Mouse (Mus musculus): ENCODE measurements around the gene Lrrc73. TPM values are rescaled to one million over a fixed set of nuclear protein-coding genes. Genes with fewer than 3 reads are reported as not detected.

Lrrc73 gene
- total RNA-seq (2014; rRNA removed) (51.5 and 56.6 TPM in 2 replicates), polyA plus RNA-seq (2015; fragmentation: Nextera tagmentation; extraction: Ambion mirVana) (36.1 and 37.2 TPM in 2 replicates)

DNA sequence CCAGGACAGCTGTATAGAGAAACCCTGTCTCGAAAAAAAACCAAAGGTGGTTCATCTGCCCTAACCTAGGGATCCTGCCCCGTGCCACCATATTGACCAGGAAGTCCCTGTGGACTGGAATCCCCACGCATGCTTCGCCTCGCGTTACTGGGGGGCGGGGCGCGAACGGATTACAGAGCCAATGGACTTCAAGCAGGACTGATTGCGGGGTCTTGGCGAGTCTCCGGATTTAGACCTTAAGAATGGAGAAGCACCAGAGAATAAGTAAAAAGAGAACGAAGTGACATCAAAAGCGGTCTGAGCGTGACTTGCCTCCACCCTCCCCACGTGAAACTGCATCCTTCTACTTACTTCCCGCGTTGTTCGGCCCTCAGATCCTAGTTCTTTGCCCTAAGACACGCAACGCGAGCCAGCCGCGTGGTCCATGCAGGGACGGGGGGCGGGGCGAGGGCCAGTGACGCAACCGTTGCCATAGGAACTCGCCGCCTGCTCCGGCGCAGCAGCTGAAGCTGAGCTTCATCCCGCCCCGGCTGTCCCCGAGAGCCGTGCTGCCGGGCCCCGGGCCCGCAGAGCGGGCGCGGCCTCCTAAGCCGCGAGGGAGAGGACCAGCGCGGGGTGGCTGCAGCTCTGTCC, at the start of gene Lrrc73:
Gene Lrrc73 (plus strand): TSS at position 80 of the 633 bp plus-strand sequence.
- Histone ChIP-seq H3K36me3 (ENCODE audit: insufficient read depth) (peaks cover 33% of the 10 kb centered on the region), H3K9me3 (ENCODE audit: low read length) (no peaks in the 10 kb centered on the region), H3K9ac (peak within 1 kb of the TSS; percentile 89), H3K27me3 (ENCODE audit: insufficient read depth, low read length) (no peaks in the 10 kb centered on the region), H3K4me2 (ENCODE audit: low read depth) (peak within 1 kb of the TSS; percentile 89), H3K4me1 (ENCODE audit: insufficient read depth) (peaks cover 21% of the 10 kb centered on the region), H3K27ac (ENCODE audit: low read depth, low read length) (peak within 1 kb of the TSS; percentile 86), H3K4me3 (ENCODE audit: low read depth, low read length) (peak within 1 kb of the TSS; percentile 74)
- ATAC-seq, result peak; percentile 93
- DNase-seq, result peak; percentile 94
- 1% methylated on average over 43 of the region's 48 CpGs for WGBS
- no peak for TF ChIP-seq CTCF (IDR thresholded peaks at IDR 0.05; ENCODE audit: low read depth)

GRCm38 (mm10) chr17:46206676-46207075, 46.7 kb upstream of the Lrrc73 start:
- DNase-seq (no peak), ATAC-seq (no peak)
- Histone ChIP-seq H3K9me3 (ENCODE audit: low read length) (no peaks in the 10 kb centered on the region), H3K4me3 (ENCODE audit: low read depth, low read length) (no peak overlapping the region), H3K9ac (no peak overlapping the region), H3K27ac (ENCODE audit: low read depth, low read length) (no peak overlapping the region), H3K4me1 (ENCODE audit: insufficient read depth) (peaks cover 12% of the 10 kb centered on the region), H3K27me3 (ENCODE audit: insufficient read depth, low read length) (no peaks in the 10 kb centered on the region), H3K4me2 (ENCODE audit: low read depth) (no peak overlapping the region), H3K36me3 (ENCODE audit: insufficient read depth) (peaks cover 49% of the 10 kb centered on the region)
- TF ChIP-seq CTCF (IDR thresholded peaks at IDR 0.05; ENCODE audit: low read depth), result no peak

DNA sequence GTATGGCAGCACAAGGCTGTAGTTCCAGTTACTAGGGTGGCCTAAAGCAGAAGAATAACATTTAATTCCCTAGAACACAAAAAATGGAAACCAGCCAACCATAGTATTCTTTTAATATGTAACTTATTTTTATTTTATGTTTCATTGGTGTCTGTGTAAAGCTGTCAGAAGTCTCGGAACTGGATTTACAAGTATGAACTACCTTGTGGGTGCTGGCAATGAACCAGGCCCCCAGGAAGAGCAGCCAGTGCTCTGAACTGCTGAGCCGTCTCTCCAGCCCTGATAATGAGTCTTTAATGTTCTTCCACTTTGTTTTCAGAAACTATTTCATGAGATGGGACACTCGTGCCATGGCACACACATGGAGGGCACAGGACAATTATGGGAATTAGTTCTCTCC, 42.8 kb upstream of the Lrrc73 start:
- Histone ChIP-seq H3K27me3 (ENCODE audit: insufficient read depth, low read length) (no peaks in the 10 kb centered on the region), H3K27ac (ENCODE audit: low read depth, low read length) (no peak overlapping the region), H3K4me2 (ENCODE audit: low read depth) (no peak overlapping the region), H3K4me1 (ENCODE audit: insufficient read depth) (no peaks in the 10 kb centered on the region), H3K9me3 (ENCODE audit: low read length) (no peaks in the 10 kb centered on the region), H3K36me3 (ENCODE audit: insufficient read depth) (peaks cover 85% of the 10 kb centered on the region), H3K4me3 (ENCODE audit: low read depth, low read length) (no peak overlapping the region), H3K9ac (no peak overlapping the region)
- DNase-seq (no peak), ATAC-seq (no peak)
- no peak for TF ChIP-seq CTCF (IDR thresholded peaks at IDR 0.05; ENCODE audit: low read depth)
- WGBS, result 86% methylated on average over 3 of the region's 3 CpGs

DNA sequence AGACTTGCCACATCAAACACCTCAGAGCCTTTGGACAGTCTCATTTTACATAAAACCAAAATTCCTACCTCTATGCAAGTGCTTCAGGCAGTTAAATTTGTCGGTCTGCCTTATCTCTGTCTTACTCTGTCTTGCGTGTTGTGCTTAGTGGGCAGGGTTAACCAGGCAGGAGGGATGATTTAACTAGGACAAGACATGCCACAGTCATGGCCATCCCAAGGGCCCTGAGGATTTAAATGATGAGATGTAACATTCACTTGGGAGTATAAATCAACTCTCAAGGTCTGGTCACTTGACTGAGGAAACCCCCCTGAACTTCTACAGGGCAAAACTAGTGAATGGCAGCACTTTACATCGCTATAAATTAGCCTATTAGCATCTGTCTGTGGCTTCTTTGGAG, 31.7 kb upstream of the Lrrc73 start:
- DNase-seq (no peak), ATAC-seq (no peak)
- Histone ChIP-seq H3K4me2 (ENCODE audit: low read depth) (no peak overlapping the region), H3K27me3 (ENCODE audit: insufficient read depth, low read length) (no peaks in the 10 kb centered on the region), H3K4me3 (ENCODE audit: low read depth, low read length) (no peak overlapping the region), H3K27ac (ENCODE audit: low read depth, low read length) (no peak overlapping the region), H3K4me1 (ENCODE audit: insufficient read depth) (no peaks in the 10 kb centered on the region), H3K36me3 (ENCODE audit: insufficient read depth) (peaks cover 86% of the 10 kb centered on the region), H3K9ac (no peak overlapping the region), H3K9me3 (ENCODE audit: low read length) (no peaks in the 10 kb centered on the region)
- 94% methylated on average over 3 of the region's 3 CpGs for WGBS
- TF ChIP-seq CTCF (IDR thresholded peaks at IDR 0.05; ENCODE audit: low read depth), result no peak

GRCm38 (mm10) chr17:46227576-46227975, 25.8 kb upstream of the Lrrc73 start:
- DNase-seq (no peak), ATAC-seq (no peak)
- peaks cover 84% of the 10 kb centered on the region for H3K36me3 ChIP-seq (ENCODE audit: insufficient read depth)
- WGBS, result 87% methylated on average over 7 of the region's 7 CpGs
- no peaks in the 10 kb centered on the region for H3K4me1 ChIP-seq (ENCODE audit: insufficient read depth)
- H3K27ac ChIP-seq (ENCODE audit: low read depth, low read length), result no peak overlapping the region
- no peak overlapping the region for H3K9ac ChIP-seq
- no peak for TF ChIP-seq CTCF (IDR thresholded peaks at IDR 0.05; ENCODE audit: low read depth)
- H3K4me2 ChIP-seq (ENCODE audit: low read depth), result no peak overlapping the region
- no peak overlapping the region for H3K4me3 ChIP-seq (ENCODE audit: low read depth, low read length)
- H3K9me3 ChIP-seq (ENCODE audit: low read length), result no peaks in the 10 kb centered on the region
- no peaks in the 10 kb centered on the region for H3K27me3 ChIP-seq (ENCODE audit: insufficient read depth, low read length)

DNA sequence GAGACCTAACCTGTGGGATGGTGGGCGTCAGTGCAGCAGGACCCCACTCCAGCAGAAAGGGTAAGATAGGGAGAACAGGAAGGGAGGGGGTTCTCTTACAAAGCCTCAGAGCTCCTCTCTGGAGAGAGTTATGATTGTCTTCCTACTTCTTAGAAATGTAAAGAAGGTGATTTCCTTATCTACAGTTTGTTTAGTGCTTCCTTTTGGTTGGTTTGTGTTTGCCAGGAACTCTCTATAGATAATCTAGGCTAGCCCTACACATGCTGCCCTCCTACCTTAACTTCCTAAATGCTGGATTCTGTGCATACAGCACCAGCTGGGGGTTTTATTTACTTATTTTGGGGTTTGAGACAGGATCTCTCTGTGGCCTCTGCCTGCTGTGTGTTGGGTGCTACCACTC, 17.3 kb upstream of the Lrrc73 start:
- H3K27me3 ChIP-seq (ENCODE audit: insufficient read depth, low read length), result no peaks in the 10 kb centered on the region
- no peak overlapping the region for H3K27ac ChIP-seq (ENCODE audit: low read depth, low read length)
- no peak overlapping the region for H3K9ac ChIP-seq
- TF ChIP-seq CTCF (IDR thresholded peaks at IDR 0.05; ENCODE audit: low read depth), result no peak
- DNase-seq (no peak), ATAC-seq (no peak)
- no peak overlapping the region for H3K4me2 ChIP-seq (ENCODE audit: low read depth)
- H3K4me3 ChIP-seq (ENCODE audit: low read depth, low read length), result no peak overlapping the region
- no peaks in the 10 kb centered on the region for H3K9me3 ChIP-seq (ENCODE audit: low read length)
- H3K4me1 ChIP-seq (ENCODE audit: insufficient read depth), result no peaks in the 10 kb centered on the region
- WGBS, result 100% methylated on average over 1 of the region's 1 CpGs
- peaks cover 81% of the 10 kb centered on the region for H3K36me3 ChIP-seq (ENCODE audit: insufficient read depth)

GRCm38 (mm10) chr17:46237079-46237478, 16.3 kb upstream of the Lrrc73 start:
- ATAC-seq, result no peak
- 89% methylated on average over 6 of the region's 6 CpGs for WGBS
- Histone ChIP-seq H3K36me3 (ENCODE audit: insufficient read depth) (peaks cover 87% of the 10 kb centered on the region), H3K9me3 (ENCODE audit: low read length) (no peaks in the 10 kb centered on the region), H3K27me3 (ENCODE audit: insufficient read depth, low read length) (no peaks in the 10 kb centered on the region), H3K27ac (ENCODE audit: low read depth, low read length) (no peak overlapping the region), H3K4me2 (ENCODE audit: low read depth) (no peak overlapping the region), H3K9ac (no peak overlapping the region), H3K4me3 (ENCODE audit: low read depth, low read length) (no peak overlapping the region), H3K4me1 (ENCODE audit: insufficient read depth) (no peaks in the 10 kb centered on the region)
- no peak for DNase-seq
- no peak for TF ChIP-seq CTCF (IDR thresholded peaks at IDR 0.05; ENCODE audit: low read depth)
